Mouse (Mus musculus) B cell, adult 62 days (primary cell): ENCODE data around the gene Cyp4a10. TPM values are rescaled to one million over a fixed set of nuclear protein-coding genes. Genes with fewer than 3 reads are reported as not detected.

Experiments used
- total RNA-seq: library from RNA; stranded (reverse); gene quantifications from 4 replicates; pipeline ENCODE4 v1.2.4, GENCODE M21; 2023

Gene Cyp4a10
- not detected in 4 replicates for total RNA-seq

DNA sequence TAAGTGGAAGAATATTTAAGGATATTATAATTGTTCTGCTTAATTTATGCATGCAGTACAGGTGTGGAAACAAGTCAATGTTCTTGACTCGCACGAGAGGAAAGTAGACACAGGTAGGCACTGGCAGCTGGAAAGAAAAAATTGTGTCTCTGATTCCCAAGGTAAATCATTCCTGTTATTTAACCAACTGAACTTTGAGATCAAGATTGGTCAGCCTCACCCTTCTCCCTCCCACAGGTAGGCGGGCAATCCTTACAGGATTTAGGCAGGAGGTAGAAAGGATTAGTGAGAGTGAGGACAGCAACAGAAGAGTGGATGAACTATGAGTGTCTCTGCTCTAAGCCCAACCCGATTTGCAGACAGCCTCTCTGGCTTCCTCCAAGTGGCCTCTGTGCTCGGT lies at the start of gene Cyp4a10:
Cyp4a10 (plus strand) TSS at position 265 of the 400 bp plus-strand sequence.

DNA sequence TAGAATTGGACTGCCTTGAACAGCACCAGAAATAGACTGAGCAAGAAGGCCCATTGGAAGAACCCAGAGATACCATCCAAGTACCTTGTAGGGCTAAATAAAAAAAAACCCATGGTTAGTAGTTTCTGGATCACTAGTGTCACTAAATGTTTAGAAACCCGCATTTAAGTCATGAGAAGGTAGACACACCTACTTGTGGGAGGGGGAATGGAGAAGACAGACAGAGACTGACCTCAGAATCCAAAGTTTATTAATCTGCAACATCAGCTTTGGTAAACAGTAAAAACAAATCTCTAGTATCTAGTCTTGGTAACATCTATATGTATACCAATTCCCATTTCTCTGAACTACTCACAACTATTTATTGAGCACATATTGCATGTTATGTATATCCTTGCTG lies 22.1 kb upstream of the Cyp4a10 start, which contains the start of gene Cyp4a14:
Cyp4a14 (minus strand) TSS at position 142 of the 400 bp plus-strand sequence.

DNA sequence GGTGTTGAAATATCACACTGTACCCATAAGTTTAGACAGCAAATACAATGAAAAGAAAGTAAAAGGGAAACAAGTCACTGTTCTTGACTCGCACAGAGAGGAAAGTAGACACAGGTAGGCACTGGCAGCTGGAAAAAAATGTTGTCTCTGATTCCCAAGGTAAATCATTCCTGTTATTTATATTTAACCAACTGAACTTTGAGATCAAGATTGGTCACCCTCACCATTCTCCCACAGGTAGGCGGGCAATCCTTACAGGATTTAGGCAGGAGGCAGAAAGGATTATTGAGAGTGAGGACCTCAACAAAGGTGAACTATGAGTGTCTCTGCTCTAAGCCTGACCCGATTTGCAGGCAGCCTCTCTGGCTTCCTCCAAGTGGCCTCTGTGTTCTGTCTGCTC lies 45.3 kb downstream of the Cyp4a10 start, which contains the start of gene Cyp4a31:
Cyp4a31 (plus strand) TSS at position 249 of the 400 bp plus-strand sequence.

Other genes with a start within 250 kb of the Cyp4a10 start
- gene Cyp4a12a, start 219.2 kb upstream of the Cyp4a10 start, total RNA-seq: not detected in 4 replicates
- not detected in 4 replicates for gene Cyp4a12b, start 106.6 kb upstream of the Cyp4a10 start, total RNA-seq
- gene Cyp4a30b, start 65.7 kb upstream of the Cyp4a10 start, total RNA-seq: not detected in 4 replicates
- gene Cyp4a14, start 22.1 kb upstream of the Cyp4a10 start, total RNA-seq: not detected in 4 replicates
- not detected in 4 replicates for gene Cyp4a31, start 45.4 kb downstream of the Cyp4a10 start, total RNA-seq
- gene Cyp4a32, start 82.7 kb downstream of the Cyp4a10 start, total RNA-seq: not detected in 4 replicates
- gene Cyp4b1, start 129.5 kb downstream of the Cyp4a10 start, total RNA-seq: not detected in 4 replicates
- gene Efcab14, start 219.5 kb downstream of the Cyp4a10 start, total RNA-seq: 40.0 to 46.2 TPM (median 43.4 TPM) in 4 replicates